Mouse (Mus musculus): ENCODE results near the gene Aebp2.
"Not testable (repeated sequence)": the region's sequence is repeated elsewhere in the genome, so short reads cannot be mapped to it uniquely, and the experiment has no call there.

Aebp2 gene

DNA sequence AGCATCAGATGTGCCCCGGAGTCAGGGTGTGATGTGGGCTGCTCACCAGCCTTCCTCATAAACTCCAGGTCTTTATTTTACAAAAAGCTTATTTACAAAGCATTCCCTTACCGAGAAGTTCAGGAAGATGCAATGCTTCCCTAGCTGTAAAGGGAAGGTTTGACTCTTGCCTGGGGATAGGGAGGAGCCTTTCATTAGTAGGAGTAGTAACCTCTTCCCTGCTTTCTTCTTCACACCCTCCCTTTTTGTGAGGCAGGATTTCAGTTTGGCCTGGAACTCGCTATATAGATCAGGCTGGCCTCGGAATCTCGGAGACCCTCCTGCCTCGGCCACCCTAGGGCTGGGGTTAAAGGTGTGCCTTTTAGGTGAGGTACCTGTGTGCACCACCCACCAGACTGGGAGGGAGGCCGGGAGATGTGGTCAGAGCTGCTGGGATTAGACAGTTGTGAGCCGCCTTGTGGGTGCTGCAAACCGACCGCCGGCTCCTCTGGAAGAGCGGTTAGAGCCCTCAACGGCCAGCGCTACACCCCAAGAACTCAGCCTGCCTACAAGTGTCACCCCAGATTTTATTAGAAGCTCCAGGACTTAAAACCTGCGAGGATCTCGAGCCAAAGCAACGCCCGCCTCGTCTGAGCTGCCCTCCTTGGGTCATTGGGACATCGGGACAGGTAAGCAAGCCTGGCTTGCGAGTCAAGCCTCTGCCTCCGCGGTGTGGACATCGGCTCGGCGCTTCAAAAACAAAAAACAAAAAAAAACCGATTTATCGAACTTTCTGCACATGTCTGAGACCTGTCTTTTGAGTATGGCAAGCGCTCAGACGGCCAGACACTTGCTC lies at the start of gene Aebp2:
Gene Aebp2 (plus strand): TSS at position 273 of the 835 bp plus-strand sequence.
- in situ Hi-C loops (cut with MseI, MboI), result no loop called here

- in situ Hi-C loops (cut with MseI, MboI), result no loop called here
Observed at GRCm38 (mm10) chr6:140574943-140575342, 47.5 kb upstream of the Aebp2 start.

GRCm38 (mm10) chr6:140576133-140576532 lies 46.3 kb upstream of the Aebp2 start:
- in situ Hi-C loops (cut with MseI, MboI), result no loop called here

DNA sequence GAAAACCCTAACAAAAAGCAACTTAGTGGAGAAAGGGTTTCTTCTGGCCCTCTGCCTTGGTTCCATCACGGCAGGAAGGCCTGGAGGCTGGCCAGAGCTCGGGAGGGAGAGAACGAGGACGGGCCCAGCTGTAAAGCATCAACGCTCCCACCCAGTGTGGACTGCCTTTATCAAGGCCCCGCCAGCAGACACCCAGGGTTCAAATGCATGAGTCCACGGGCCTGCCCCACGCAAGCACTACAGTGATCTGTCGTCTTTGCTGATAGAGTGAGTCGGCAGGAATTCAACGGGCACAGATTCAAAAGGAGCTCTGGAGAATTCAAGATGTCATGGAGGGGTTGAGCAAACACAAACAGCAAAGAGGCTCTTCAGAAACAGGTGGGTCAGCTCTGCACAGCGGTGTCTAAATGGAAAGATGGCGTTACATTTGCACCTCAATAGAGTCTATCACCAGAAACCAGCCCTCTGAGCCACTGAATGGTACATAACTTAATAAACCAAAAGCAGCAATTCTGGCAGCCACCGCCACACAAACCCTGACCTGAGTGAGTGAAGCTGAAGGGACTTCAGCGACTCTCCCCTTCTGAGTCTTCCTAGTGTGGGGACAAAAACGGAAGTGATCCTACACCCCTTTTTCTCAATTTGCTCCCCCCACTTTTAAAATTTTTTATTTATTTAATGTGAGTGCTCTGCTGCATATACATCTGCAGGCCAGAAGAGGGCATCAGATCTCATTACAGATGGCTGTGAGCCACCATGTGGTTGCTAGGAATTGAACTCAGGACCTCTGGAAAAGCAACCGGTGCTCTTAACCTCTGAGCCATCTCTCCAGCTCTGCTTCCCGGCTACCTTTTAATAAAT lies 45.3 kb upstream of the Aebp2 start:
- in situ Hi-C loops (cut with MseI, MboI), result no loop called here

DNA sequence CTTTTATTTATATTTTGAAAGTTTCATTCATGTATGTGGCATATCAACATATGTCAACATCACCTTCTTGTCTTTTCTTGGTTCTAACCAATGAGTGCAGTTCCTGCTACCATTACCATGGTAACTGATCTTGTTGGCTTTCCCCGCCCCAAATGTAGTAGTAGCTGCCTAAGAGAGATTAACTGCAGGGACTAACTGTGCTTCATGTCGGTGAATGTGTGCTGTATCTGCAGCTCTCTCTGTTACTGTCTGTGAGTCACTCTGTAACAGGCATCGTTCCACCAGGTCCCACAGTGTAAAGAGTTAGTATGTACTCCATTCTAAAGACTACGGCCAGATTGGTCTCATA lies 44.7 kb upstream of the Aebp2 start:
- in situ Hi-C loops (cut with MseI, MboI), result no loop called here

DNA sequence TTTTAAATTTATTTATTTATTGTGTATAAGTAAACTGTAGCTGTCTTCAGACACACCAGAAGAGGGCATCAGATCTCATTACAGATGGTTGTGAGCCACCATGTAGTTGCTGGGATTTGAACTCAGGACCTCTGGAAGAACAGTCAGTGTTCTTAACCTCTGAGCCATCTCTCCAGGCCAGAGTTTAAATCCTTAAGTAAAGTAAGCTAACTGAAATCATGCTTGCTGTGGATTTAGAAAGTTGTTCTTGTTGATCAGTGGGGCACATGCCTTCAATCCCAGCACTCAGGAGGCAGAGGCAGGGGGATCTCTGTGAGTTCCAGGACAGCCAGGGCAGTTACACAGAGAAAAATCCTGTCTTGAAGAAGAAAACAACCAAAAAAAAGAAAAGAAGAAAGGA lies 43.5 kb upstream of the Aebp2 start:
- in situ Hi-C loops (cut with MseI, MboI), result not testable (repeated sequence)

GRCm38 (mm10) chr6:140580170-140580569 lies 42.3 kb upstream of the Aebp2 start:
- in situ Hi-C loops (cut with MseI, MboI), result no loop called here

DNA sequence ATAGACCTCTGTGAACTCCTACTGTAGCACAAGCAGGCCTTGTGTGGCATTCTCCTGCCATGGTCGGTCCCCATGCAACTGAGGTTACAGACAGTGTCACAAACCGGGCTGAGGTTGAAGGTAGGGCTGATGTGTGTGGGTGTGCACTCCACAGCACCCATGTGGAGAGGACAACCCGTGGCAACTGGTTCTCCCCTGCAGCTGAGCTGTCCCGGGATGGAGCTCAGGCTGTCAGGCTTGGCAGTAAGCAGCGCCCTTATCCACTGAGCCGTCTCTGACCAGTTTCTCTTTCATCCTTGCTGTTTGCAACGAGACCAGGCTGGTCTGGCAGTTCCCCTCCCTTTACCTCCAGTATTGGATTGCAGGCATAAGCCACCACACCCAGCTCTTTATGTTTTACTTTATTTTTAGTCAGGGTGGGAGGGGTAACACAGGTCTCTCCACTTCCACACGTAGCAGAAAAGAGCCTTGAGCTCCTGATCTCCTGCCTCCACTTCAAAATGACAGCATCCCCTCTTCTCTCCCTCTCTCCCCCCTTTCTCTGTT lies 35.7 kb upstream of the Aebp2 start:
- in situ Hi-C loops (cut with MseI, MboI), result no loop called here

DNA sequence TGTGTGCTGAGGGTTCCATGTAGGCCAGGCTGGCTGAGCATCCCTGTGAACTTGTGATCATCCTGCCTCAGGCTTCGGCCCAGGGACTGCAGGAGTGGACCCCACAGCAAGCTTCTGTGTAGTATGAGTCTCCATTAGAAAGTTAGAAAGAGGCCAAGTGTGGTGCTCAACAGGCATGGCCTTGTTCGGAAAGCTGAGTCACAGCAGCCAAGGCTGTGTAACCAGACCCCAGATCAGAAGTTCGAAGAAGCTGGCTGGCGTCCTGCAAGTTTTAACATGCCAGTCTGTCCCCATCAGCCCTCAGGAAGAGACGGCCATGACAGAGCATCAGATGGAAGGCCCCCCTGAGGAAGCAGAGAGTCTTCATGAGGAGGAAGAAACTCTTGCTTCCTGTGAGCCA lies 31.1 kb upstream of the Aebp2 start:
- in situ Hi-C loops (cut with MseI, MboI), result no loop called here

GRCm38 (mm10) chr6:140592713-140593112 lies 29.8 kb upstream of the Aebp2 start:
- in situ Hi-C loops (cut with MseI, MboI), result no loop called here

- in situ Hi-C loops (cut with MseI, MboI), result no loop called here
Observed at GRCm38 (mm10) chr6:140593420-140594170, 28.9 kb upstream of the Aebp2 start.

GRCm38 (mm10) chr6:140595551-140595950 lies 26.9 kb upstream of the Aebp2 start:
- in situ Hi-C loops (cut with MseI, MboI), result not testable (repeated sequence)

GRCm38 (mm10) chr6:140597381-140598329 lies 24.8 kb upstream of the Aebp2 start:
- in situ Hi-C loops (cut with MseI, MboI), result no loop called here

DNA sequence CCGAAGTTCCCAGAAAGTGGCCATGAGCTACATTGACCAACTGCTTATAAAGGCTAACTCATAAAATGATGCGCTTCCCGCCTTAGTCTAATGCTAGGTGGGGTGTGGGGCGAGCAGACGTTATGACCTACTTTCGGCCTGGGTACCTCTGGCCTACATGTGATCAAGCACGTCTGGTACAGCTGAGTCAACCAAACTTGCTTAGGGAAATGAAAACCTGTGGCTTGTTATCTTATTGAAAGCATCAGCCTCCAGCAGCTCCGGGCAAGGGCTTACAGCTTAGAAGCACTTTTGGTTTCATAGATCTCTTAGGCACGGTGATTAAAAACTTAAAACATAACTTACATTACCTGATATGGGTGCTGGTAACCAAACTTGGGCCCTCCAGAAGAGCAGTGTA lies 23.9 kb upstream of the Aebp2 start:
- in situ Hi-C loops (cut with MseI, MboI), result no loop called here

DNA sequence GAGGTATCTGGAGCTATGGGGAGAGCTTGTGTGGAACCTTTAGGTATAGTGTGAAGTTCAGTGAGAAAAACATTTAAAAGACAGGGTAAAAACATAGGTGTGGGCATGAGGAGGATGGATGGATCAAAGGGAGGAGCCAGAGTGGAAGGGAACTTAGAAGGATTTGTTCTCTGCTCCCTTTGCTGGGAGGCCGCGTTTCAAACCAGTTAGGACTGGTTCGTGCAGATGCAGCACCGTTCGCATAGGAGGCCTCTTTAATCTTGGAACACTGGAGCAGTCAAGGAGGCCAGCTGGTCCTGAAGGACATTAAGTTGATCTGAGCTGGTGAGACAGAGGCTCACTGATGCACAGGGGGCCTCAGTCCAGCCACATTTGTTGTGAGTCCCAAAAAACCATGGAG lies 23.1 kb upstream of the Aebp2 start:
- in situ Hi-C loops (cut with MseI, MboI), result no loop called here

- in situ Hi-C loops (cut with MseI, MboI), result not testable (repeated sequence)
Observed at GRCm38 (mm10) chr6:140600671-140601070, 21.8 kb upstream of the Aebp2 start.

- in situ Hi-C loops (cut with MseI, MboI), result no loop called here
Observed at GRCm38 (mm10) chr6:140601175-140601574, 21.3 kb upstream of the Aebp2 start.

- in situ Hi-C loops (cut with MseI, MboI), result no loop called here
Observed at GRCm38 (mm10) chr6:140603228-140603944, 19.1 kb upstream of the Aebp2 start.

DNA sequence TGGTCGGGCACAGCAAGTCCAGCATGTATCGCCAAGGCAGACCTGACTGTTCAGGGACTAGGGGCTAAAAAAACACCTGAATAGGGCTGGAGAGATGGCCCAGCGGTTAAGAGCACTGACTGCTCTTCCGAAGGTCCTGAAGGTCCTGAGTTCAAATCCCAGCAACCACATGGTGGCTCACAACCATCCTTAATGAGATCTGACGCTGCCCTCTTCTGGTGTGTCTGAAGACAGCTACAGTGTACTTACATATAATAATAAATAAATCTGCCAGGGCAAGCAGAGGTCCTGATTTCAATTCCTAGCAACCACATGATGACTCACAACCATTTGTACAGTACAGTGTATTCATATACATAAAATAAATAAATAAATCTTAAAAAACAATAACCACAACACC lies 17.3 kb upstream of the Aebp2 start:
- in situ Hi-C loops (cut with MseI, MboI), result not testable (repeated sequence)

- in situ Hi-C loops (cut with MseI, MboI), result no loop called here
Observed at GRCm38 (mm10) chr6:140605732-140606131, 16.7 kb upstream of the Aebp2 start.

Data from mouse trophoblast stem cell (cell line).